Mouse (Mus musculus) forebrain, postnatal 0 days (tissue): ENCODE measurements at regions not wholly inside any gene's neighbourhood (a gene's known extent, or its start where the extent isn't known, plus 50 kb on each side); places are given as distances from the start of the nearest gene placed in this dataset.
A peak's percentile ranks its signal among the peaks of the same experiment; 100 is the strongest.

ENCODE experiments used
- ATAC-seq: fragments of 200-750 bp; cut with Nextera tagmentation; 2 replicates; pipeline ENCODE4 v1.8.0; 2017; ENCODE audit warnings: mild to moderate bottlenecking, moderate library complexity
- DNase-seq: peaks from one replicate; pipeline ENCODE4 v3.0.0-alpha.2; 2015
- H3K27ac ChIP-seq: fragments of 300-500 bp; sonication (generic); 2 replicates; pipeline ENCODE4 v1.5.1; 2014; ENCODE audit warnings: low read depth, mild to moderate bottlenecking, antibody characterized with exemption, low read length, moderate library complexity, mixed read lengths
- H3K27me3 ChIP-seq: fragments of 300-500 bp; sonication (generic); 2 replicates; pipeline ENCODE4 v1.6.1; 2014; ENCODE audit warnings: mild to moderate bottlenecking, low read length, mixed read lengths; ENCODE audit not compliant: insufficient read depth
- H3K36me3 ChIP-seq: fragments of 300-500 bp; sonication (generic); 2 replicates; pipeline ENCODE4 v1.6.1; 2014; ENCODE audit warnings: mild to moderate bottlenecking, moderate library complexity; ENCODE audit not compliant: insufficient read depth
- H3K4me1 ChIP-seq: fragments of 300-500 bp; sonication (generic); 2 replicates; pipeline ENCODE4 v1.6.1; 2014; ENCODE audit warnings: antibody characterized with exemption; ENCODE audit not compliant: insufficient read depth
- H3K4me2 ChIP-seq: fragments of 300-500 bp; sonication (generic); 2 replicates; pipeline ENCODE4 v1.6.1; 2014; ENCODE audit warnings: low read depth, mild to moderate bottlenecking, moderate library complexity
- H3K4me3 ChIP-seq: fragments of 300-500 bp; sonication (generic); 2 replicates; pipeline ENCODE4 v1.5.1; 2014; ENCODE audit warnings: low read depth, low read length, mixed read lengths
- H3K9ac ChIP-seq: fragments of 300-500 bp; sonication (generic); 2 replicates; pipeline ENCODE4 v1.6.1; 2014; ENCODE audit warnings: mild to moderate bottlenecking
- H3K9me3 ChIP-seq: fragments of 300-500 bp; sonication (generic); 2 replicates; pipeline ENCODE4 v1.6.1; 2016; ENCODE audit warnings: low read length
- CTCF ChIP-seq: sonication (generic); IDR thresholded peaks from 2 replicates; pipeline ENCODE4 v1.5.1; 2016; ENCODE audit warnings: antibody characterized with exemption, control low read depth, low read depth
- WGBS: fragments of 180-500 bp; shearing (Covaris S2); extraction: QIAGEN DNeasy Blood & Tissue Kit; methylation state at CpG from one replicate; pipeline ENCODE4 v1.1.7; 2014; 5-methylcytosine and 5-hydroxymethylcytosine counted together

DNA sequence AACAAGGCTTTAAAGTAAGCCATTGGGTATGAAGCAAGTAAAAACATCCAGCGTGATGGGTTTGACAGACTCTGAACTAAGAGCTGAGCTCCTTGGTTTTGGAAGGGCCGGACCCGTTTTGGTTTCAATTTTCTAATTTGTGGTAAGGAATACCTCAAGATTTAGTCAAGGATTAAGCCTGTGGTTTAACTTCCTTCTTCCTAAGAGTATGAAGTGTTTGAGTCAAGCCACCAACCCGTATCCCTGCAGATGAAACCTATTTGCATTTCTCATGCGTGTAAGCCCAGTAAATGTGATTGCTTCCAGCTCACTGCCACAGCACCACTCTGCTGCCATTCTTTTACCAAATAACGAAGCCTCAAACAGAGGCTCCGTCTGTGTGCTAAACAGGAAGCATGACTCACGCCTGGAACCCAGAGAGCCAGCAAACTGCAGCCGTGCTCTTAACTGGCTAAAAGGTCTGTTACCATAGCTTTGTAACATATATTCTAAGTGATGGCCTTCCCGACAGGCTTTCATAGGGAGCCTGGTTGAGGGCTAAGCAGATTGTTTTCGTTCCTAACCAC is 149.7 kb downstream of the Etv1 start:
- H3K9me3 ChIP-seq = no peaks in the 10 kb centered on the region
- 0 out of 2 replicates have a peak overlapping the region, but pooled peaks have one; percentile 9 for H3K27ac ChIP-seq
- ATAC-seq (peak; percentile 91), DNase-seq (peak; percentile 59)
- WGBS = 18% methylated on average over 11 of the region's 11 CpGs
- H3K27me3 ChIP-seq = no peaks in the 10 kb centered on the region
- peak overlapping the region; percentile 29 for H3K4me2 ChIP-seq
- H3K36me3 ChIP-seq = no peaks in the 10 kb centered on the region
- no peak for TF ChIP-seq CTCF
- no peak overlapping the region; the same call in 1 of the 2 replicates for H3K9ac ChIP-seq
- no peaks in the 10 kb centered on the region for H3K4me1 ChIP-seq
- no peak overlapping the region for H3K4me3 ChIP-seq

DNA sequence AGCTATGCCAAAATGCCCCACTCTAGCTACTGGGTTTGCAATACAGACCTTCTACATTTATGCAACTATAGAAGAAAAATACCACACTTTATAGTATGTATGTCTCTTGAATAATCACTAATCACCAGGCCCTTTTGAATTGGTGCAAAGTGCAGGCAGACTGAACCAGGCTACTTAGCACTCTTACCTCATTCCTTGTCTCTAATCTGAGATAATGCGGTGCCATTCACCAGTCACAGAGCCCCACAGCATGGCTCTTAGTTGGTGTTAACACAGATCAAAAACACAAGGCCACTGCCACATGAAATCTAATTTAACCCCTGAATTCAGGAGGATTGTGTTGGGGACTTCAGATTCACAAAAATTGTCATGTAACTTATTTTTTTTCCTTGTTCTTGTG is 150.5 kb downstream of the Etv1 start:
- no peak for DNase-seq
- ATAC-seq = peak; percentile 23; the same call in 1 of the 2 replicates
- no peak overlapping the region for H3K27ac ChIP-seq
- no peaks in the 10 kb centered on the region for H3K9me3 ChIP-seq
- H3K36me3 ChIP-seq = no peaks in the 10 kb centered on the region
- no peaks in the 10 kb centered on the region for H3K27me3 ChIP-seq
- no peak for TF ChIP-seq CTCF
- no peak overlapping the region for H3K4me3 ChIP-seq
- H3K4me1 ChIP-seq = no peaks in the 10 kb centered on the region
- H3K4me2 ChIP-seq = no peak overlapping the region
- WGBS = 9% methylated on average over 1 of the region's 1 CpGs
- H3K9ac ChIP-seq = no peak overlapping the region

DNA sequence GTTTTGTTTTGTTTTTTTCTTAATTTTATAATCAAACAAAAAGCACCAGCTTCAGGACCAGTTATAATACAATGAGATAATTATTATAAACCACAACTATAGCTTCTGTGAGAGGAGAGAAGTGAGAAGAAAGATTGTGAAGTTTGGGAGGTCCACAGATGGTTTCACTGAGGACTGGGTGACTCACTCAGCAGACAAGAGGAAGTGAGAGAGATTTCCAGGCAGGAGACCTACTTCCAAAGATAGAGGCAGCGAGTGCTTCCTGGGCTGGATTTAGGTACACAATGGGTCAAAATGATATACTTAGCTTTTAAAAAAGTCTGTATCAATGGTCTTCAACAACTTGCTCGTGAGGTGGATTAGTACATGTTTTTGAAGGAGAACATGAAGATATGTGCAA is 152.6 kb downstream of the Etv1 start:
- no peak for ATAC-seq
- DNase-seq = no peak
- WGBS = 92% methylated on average over 2 of the region's 2 CpGs
- Histone ChIP-seq H3K27me3 (no peaks in the 10 kb centered on the region), H3K4me2 (no peak overlapping the region), H3K9me3 (no peaks in the 10 kb centered on the region), H3K4me3 (no peak overlapping the region), H3K9ac (no peak overlapping the region), H3K36me3 (no peaks in the 10 kb centered on the region), H3K4me1 (no peaks in the 10 kb centered on the region), H3K27ac (no peak overlapping the region)
- TF ChIP-seq CTCF = no peak

DNA sequence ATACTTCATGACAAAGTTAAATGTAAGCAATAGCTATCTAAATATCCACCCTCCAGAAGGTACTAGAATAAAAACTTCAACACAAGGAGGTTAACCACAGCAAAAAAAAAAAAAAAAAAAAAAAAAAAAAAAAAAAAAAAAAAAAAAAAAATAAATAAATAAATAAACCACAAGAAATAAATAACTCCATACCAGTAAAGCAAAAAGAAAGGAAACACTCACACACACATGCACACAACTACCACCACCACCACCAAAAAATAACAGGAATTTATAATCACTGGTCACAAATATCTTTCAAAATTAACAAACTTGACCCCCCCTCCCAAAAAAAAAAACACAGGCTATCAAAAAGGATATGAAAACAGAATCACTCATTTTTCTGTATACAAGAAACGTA is 180.4 kb downstream of the Etv1 start:
- DNase-seq = no peak
- no peak for TF ChIP-seq CTCF
- H3K36me3 ChIP-seq = no peaks in the 10 kb centered on the region
- no peak overlapping the region for H3K4me2 ChIP-seq
- no peak overlapping the region for H3K27ac ChIP-seq
- no peaks in the 10 kb centered on the region for H3K27me3 ChIP-seq
- WGBS = 68% methylated on average over 1 of the region's 1 CpGs
- H3K9ac ChIP-seq = no peak overlapping the region
- H3K4me3 ChIP-seq = no peak overlapping the region
- no peaks in the 10 kb centered on the region for H3K9me3 ChIP-seq
- no peaks in the 10 kb centered on the region for H3K4me1 ChIP-seq
- no peak for ATAC-seq

DNA sequence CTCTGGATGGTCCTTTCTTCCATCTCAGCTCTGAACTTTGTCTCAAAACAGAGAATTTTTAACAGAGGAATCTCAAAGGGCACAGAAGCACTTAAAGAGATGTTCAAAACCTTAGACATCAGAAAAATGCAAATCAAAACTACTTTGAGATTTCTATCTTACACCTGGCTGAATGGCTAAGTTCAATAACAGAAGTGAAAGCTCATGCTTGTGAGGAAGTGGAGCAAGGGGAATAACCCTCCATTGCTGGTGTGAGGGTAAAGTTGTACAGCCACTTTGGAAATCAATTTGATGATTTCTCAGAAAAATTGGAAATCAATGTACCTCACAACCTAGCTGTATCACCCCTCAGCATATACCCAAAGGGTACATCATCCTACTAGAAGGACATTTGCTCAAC is 183.1 kb downstream of the Etv1 start:
- ATAC-seq (no peak), DNase-seq (no peak)
- H3K4me2 ChIP-seq = no peak overlapping the region
- no peak overlapping the region for H3K27ac ChIP-seq
- no peak for TF ChIP-seq CTCF
- no peaks in the 10 kb centered on the region for H3K36me3 ChIP-seq
- H3K4me1 ChIP-seq = no peaks in the 10 kb centered on the region
- H3K9me3 ChIP-seq = no peaks in the 10 kb centered on the region
- no peak overlapping the region for H3K4me3 ChIP-seq
- no peaks in the 10 kb centered on the region for H3K27me3 ChIP-seq
- no peak overlapping the region for H3K9ac ChIP-seq

DNA sequence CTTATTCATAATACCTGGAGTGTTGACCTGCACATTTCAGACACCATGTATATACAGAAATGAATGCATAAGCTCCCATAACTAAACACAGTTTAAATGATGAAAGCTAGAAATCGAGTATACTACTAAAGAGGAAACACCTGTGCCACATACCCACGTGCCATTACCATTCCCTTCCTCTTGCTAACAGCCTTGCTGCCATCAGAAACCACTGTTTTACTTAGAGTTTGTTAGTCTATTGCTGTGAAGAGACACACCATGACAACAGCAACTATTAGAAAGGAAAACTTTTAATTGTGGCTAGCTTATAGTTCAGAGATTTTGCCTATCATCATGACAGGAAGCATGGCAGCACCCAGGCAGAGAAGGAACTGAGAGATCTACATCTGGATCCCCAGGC is 191.2 kb downstream of the Etv1 start:
- no peaks in the 10 kb centered on the region for H3K4me1 ChIP-seq
- no peaks in the 10 kb centered on the region for H3K27me3 ChIP-seq
- no peak for TF ChIP-seq CTCF
- ATAC-seq = no peak
- H3K4me2 ChIP-seq = no peak overlapping the region
- no peak overlapping the region for H3K9ac ChIP-seq
- no peak overlapping the region for H3K4me3 ChIP-seq
- 66% methylated on average over 2 of the region's 2 CpGs for WGBS
- no peaks in the 10 kb centered on the region for H3K36me3 ChIP-seq
- no peaks in the 10 kb centered on the region for H3K9me3 ChIP-seq
- no peak overlapping the region for H3K27ac ChIP-seq
- no peak for DNase-seq

DNA sequence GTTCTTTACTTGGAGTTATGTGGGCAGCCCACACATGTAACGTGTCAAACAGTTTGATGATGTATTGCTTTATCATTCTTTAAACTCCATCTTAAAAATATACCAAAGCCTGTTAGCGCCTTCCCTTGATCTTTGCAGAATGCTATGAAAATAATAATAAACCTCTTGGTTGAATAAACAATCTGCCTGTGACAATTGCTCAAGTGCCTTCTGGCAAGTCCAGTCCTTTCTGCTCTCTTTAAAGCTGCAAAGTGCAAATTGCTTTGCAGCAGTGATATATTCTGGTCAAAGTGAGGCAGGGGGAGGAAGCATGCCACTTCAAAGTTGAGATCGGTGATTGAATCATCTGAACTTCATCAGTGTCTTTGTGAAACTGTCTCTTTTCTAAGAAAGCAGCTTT is 193.0 kb downstream of the Etv1 start:
- TF ChIP-seq CTCF = no peak
- Histone ChIP-seq H3K9me3 (no peaks in the 10 kb centered on the region), H3K4me2 (no peak overlapping the region), H3K27me3 (no peaks in the 10 kb centered on the region), H3K4me1 (no peaks in the 10 kb centered on the region), H3K9ac (no peak overlapping the region), H3K4me3 (no peak overlapping the region), H3K27ac (no peak overlapping the region), H3K36me3 (no peaks in the 10 kb centered on the region)
- 91% methylated on average over 3 of the region's 3 CpGs for WGBS
- no peak for DNase-seq
- no peak for ATAC-seq
